Mouse (Mus musculus) lung, adult 2 months (tissue): ENCODE data around the gene Grip2.

Source experiments
- CTCF ChIP-seq: fragments of 200-500 bp; IDR thresholded peaks from 2 replicates; pipeline ENCODE4 v1.5.1; 2011; ENCODE audit warnings: mild to moderate bottlenecking, low read length, control low read depth; ENCODE audit not compliant: insufficient read depth
- POLR2A ChIP-seq: fragments of 200-500 bp; IDR thresholded peaks from 2 replicates; pipeline ENCODE4 v1.6.1; 2011; ENCODE audit warnings: low read depth, mild to moderate bottlenecking, control low read depth, low read length, borderline replicate concordance; ENCODE audit errors: extremely low read depth

DNA sequence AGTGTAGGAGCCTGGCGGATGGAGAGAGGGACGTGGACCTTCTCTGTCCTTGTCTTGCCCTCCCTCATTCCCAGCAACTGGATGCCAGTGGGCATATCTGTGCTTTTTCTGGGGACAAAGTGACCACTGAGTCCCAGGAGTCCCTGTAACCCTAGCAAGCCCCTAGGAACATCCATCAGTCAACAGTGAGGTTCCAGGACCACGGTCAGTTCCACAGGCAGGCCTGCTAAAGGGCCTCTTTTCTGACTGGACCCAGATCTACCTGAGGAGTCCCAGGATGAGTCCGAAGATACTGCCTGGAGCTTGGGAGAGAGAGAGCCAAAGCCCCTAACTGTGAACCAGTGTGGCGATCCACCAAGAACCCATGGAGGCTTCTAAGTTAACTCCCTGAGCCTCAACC is 53.1 kb downstream of the Grip2 start:
- no peak for TF ChIP-seq CTCF
- TF ChIP-seq POLR2A, result no peak
